Mouse (Mus musculus): ENCODE data around the gene Crybb1.

DNA sequence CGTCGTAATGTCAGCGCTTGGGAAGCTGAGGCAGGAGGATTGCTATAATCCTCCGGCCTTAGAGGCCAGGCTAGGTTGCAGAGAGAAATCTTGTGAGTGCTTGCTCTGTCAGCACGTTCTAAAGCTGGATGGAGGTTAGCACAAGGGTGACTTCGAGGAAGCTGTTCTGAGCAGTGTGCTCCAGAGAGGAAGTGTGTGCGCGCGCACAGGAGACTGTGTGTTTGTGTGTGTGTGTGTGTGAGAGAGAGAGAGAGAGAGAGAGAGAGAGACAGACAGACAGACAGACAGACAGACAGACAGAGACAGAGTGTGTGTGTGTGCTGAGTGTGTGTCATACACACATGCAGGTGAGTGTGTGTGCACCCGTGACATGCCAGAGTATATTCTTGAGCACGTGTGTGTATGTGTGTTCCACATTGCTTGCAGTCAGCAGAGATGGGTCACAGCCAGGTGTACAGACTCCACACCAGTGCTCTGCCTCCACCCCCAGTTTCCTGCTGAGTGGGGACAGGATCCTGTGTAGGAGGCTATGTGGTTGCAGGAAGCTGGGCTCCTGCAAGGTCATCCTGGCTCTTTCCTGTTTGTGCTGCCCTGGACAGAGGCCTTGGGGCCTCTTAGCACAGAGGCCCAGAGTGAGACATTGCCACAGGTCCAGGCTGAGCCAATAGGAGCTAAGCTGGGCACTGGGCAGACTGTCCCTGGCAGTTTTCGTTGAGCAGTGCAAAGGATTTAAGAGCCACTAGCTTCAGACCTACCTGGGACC lies 42.8 kb downstream of the Crybb1 start:
- TF ChIP-seq POLR2A (IDR thresholded peaks at IDR 0.05; ENCODE audit: borderline replicate concordance, extremely low read depth, insufficient read depth, insufficient read length, poor library complexity, severe bottlenecking) (no peak), CTCF (IDR thresholded peaks at IDR 0.05; ENCODE audit: borderline replicate concordance, extremely low read depth, insufficient read depth, insufficient read length) (no peak)
